Mouse (Mus musculus): ENCODE data around the gene Katnal1. TPM values are rescaled to one million over a fixed set of nuclear protein-coding genes. Genes with fewer than 3 reads are reported as not detected.

The Katnal1 gene
- polyA plus RNA-seq, 1 experiment = 5.6 TPM

GRCm38 (mm10) chr5:148899361-148899760, 29.8 kb downstream of the Katnal1 start:
- TF ChIP-seq POLR2A (IDR thresholded peaks at IDR 0.05; ENCODE audit: control insufficient read depth, extremely low read depth, insufficient read depth, low read length, poor library complexity) (no peak), CTCF (IDR thresholded peaks at IDR 0.05; ENCODE audit: borderline replicate concordance, control insufficient read depth, extremely low read depth, insufficient read depth, low read length, poor library complexity) (no peak)
- DNase-seq = no peak
- H3K27me3 ChIP-seq (ENCODE audit: control insufficient read depth, insufficient read depth, low read length) = no peaks in the 10 kb centered on the region
- H3K27ac ChIP-seq (ENCODE audit: control insufficient read depth, insufficient read depth, low read length) = no peak overlapping the region
- 96% methylated on average over 7 of the region's 7 CpGs for WGBS
- H3K4me1 ChIP-seq (replicated peaks; ENCODE audit: control insufficient read depth, insufficient read depth, low read length) = peaks cover 10% of the 10 kb centered on the region
- no peak overlapping the region for H3K4me3 ChIP-seq (ENCODE audit: control insufficient read depth, insufficient read depth, low read length)
- no peaks in the 10 kb centered on the region for H3K36me3 ChIP-seq (ENCODE audit: control insufficient read depth, insufficient read depth, low read length)

- Histone ChIP-seq H3K36me3 (ENCODE audit: control insufficient read depth, insufficient read depth, low read length) (no peaks in the 10 kb centered on the region), H3K4me3 (ENCODE audit: control insufficient read depth, insufficient read depth, low read length) (no peak overlapping the region), H3K27me3 (ENCODE audit: control insufficient read depth, insufficient read depth, low read length) (no peaks in the 10 kb centered on the region), H3K4me1 (replicated peaks; ENCODE audit: control insufficient read depth, insufficient read depth, low read length) (peaks cover 10% of the 10 kb centered on the region), H3K27ac (ENCODE audit: control insufficient read depth, insufficient read depth, low read length) (0 out of 2 replicates have a peak overlapping the region, but pooled peaks have one; percentile 5)
- peak; percentile 31 for DNase-seq
- 51% methylated on average over 12 of the region's 12 CpGs for WGBS
- TF ChIP-seq POLR2A (IDR thresholded peaks at IDR 0.05; ENCODE audit: control insufficient read depth, extremely low read depth, insufficient read depth, low read length, poor library complexity) = no peak
- TF ChIP-seq CTCF (IDR thresholded peaks at IDR 0.05; ENCODE audit: borderline replicate concordance, control insufficient read depth, extremely low read depth, insufficient read depth, low read length, poor library complexity) = no peak
These were observed 31.1 kb downstream of the Katnal1 start for GRCm38 (mm10) chr5:148897941-148898417.

- H3K27ac ChIP-seq (ENCODE audit: control insufficient read depth, insufficient read depth, low read length) = no peak overlapping the region
These were observed 31.9 kb downstream of the Katnal1 start for GRCm38 (mm10) chr5:148897069-148897702.

GRCm38 (mm10) chr5:148896515-148896914, 32.6 kb downstream of the Katnal1 start:
- no peak overlapping the region for H3K27ac ChIP-seq (ENCODE audit: control insufficient read depth, insufficient read depth, low read length)
- no peak for DNase-seq
- TF ChIP-seq CTCF (IDR thresholded peaks at IDR 0.05; ENCODE audit: borderline replicate concordance, control insufficient read depth, extremely low read depth, insufficient read depth, low read length, poor library complexity) (no peak), POLR2A (IDR thresholded peaks at IDR 0.05; ENCODE audit: control insufficient read depth, extremely low read depth, insufficient read depth, low read length, poor library complexity) (no peak)
- WGBS = 97% methylated on average over 10 of the region's 10 CpGs
- H3K4me3 ChIP-seq (ENCODE audit: control insufficient read depth, insufficient read depth, low read length) = no peak overlapping the region
- peaks cover 10% of the 10 kb centered on the region for H3K4me1 ChIP-seq (replicated peaks; ENCODE audit: control insufficient read depth, insufficient read depth, low read length)
- H3K27me3 ChIP-seq (ENCODE audit: control insufficient read depth, insufficient read depth, low read length) = no peaks in the 10 kb centered on the region
- no peaks in the 10 kb centered on the region; the same call in 1 of the 2 replicates for H3K36me3 ChIP-seq (ENCODE audit: control insufficient read depth, insufficient read depth, low read length)

More at GRCm38 (mm10) chr5:148897069-148897702, 31.9 kb downstream of the Katnal1 start:
- no peak for DNase-seq
- 41% methylated on average over 14 of the region's 14 CpGs for WGBS
- no peaks in the 10 kb centered on the region for H3K36me3 ChIP-seq (ENCODE audit: control insufficient read depth, insufficient read depth, low read length)
- TF ChIP-seq POLR2A (IDR thresholded peaks at IDR 0.05; ENCODE audit: control insufficient read depth, extremely low read depth, insufficient read depth, low read length, poor library complexity) (no peak), CTCF (IDR thresholded peaks at IDR 0.05; ENCODE audit: borderline replicate concordance, control insufficient read depth, extremely low read depth, insufficient read depth, low read length, poor library complexity) (no peak)
- H3K4me1 ChIP-seq (replicated peaks; ENCODE audit: control insufficient read depth, insufficient read depth, low read length) = peaks cover 10% of the 10 kb centered on the region
- no peak overlapping the region for H3K4me3 ChIP-seq (ENCODE audit: control insufficient read depth, insufficient read depth, low read length)
- H3K27me3 ChIP-seq (ENCODE audit: control insufficient read depth, insufficient read depth, low read length) = no peaks in the 10 kb centered on the region

- Histone ChIP-seq H3K4me3 (ENCODE audit: control insufficient read depth, insufficient read depth, low read length) (no peak overlapping the region), H3K27me3 (ENCODE audit: control insufficient read depth, insufficient read depth, low read length) (no peaks in the 10 kb centered on the region), H3K36me3 (ENCODE audit: control insufficient read depth, insufficient read depth, low read length) (no peaks in the 10 kb centered on the region; the same call in 1 of the 2 replicates), H3K27ac (ENCODE audit: control insufficient read depth, insufficient read depth, low read length) (no peak overlapping the region), H3K4me1 (replicated peaks; ENCODE audit: control insufficient read depth, insufficient read depth, low read length) (peaks cover 10% of the 10 kb centered on the region)
- 96% methylated on average over 7 of the region's 7 CpGs for WGBS
- TF ChIP-seq CTCF (IDR thresholded peaks at IDR 0.05; ENCODE audit: borderline replicate concordance, control insufficient read depth, extremely low read depth, insufficient read depth, low read length, poor library complexity) = no peak
- TF ChIP-seq POLR2A (IDR thresholded peaks at IDR 0.05; ENCODE audit: control insufficient read depth, extremely low read depth, insufficient read depth, low read length, poor library complexity) = no peak
- no peak for DNase-seq
These were observed 33.3 kb downstream of the Katnal1 start for GRCm38 (mm10) chr5:148895833-148896232.

- no peak for DNase-seq
- Histone ChIP-seq H3K36me3 (ENCODE audit: control insufficient read depth, insufficient read depth, low read length) (no peaks in the 10 kb centered on the region; the same call in 1 of the 2 replicates), H3K27ac (ENCODE audit: control insufficient read depth, insufficient read depth, low read length) (no peak overlapping the region), H3K4me1 (replicated peaks; ENCODE audit: control insufficient read depth, insufficient read depth, low read length) (peaks cover 10% of the 10 kb centered on the region), H3K27me3 (ENCODE audit: control insufficient read depth, insufficient read depth, low read length) (no peaks in the 10 kb centered on the region), H3K4me3 (ENCODE audit: control insufficient read depth, insufficient read depth, low read length) (no peak overlapping the region)
- 88% methylated on average over 5 of the region's 5 CpGs for WGBS
- TF ChIP-seq CTCF (IDR thresholded peaks at IDR 0.05; ENCODE audit: borderline replicate concordance, control insufficient read depth, extremely low read depth, insufficient read depth, low read length, poor library complexity) = no peak
- no peak for TF ChIP-seq POLR2A (IDR thresholded peaks at IDR 0.05; ENCODE audit: control insufficient read depth, extremely low read depth, insufficient read depth, low read length, poor library complexity)
These were observed 34.1 kb downstream of the Katnal1 start for GRCm38 (mm10) chr5:148895034-148895433.
